Mouse (Mus musculus) erythroblast, embryonic 14.5 days (primary cell): ENCODE measurements around the gene Bhlha9. TPM values are rescaled to one million over a fixed set of nuclear protein-coding genes. Genes with fewer than 3 reads are reported as not detected.

Experiments
- H3K27me3 ChIP-seq: 2 replicates; pipeline ENCODE4 v1.6.1; 2012; ENCODE audit warnings: inconsistent platforms; ENCODE audit not compliant: control insufficient read depth
- H3K36me3 ChIP-seq: 2 replicates; pipeline ENCODE4 v1.6.1; 2012; ENCODE audit warnings: mild to moderate bottlenecking, inconsistent platforms; ENCODE audit not compliant: control insufficient read depth
- H3K4me1 ChIP-seq: 2 replicates; pipeline ENCODE4 v1.6.1; 2012; ENCODE audit warnings: inconsistent platforms; ENCODE audit not compliant: control insufficient read depth
- H3K4me3 ChIP-seq: replicated peaks from 2 replicates; pipeline ENCODE3; 2012; ENCODE audit warnings: moderate library complexity, mild to moderate bottlenecking, inconsistent platforms
- H3K9me3 ChIP-seq: 2 replicates; pipeline ENCODE4 v1.6.1; 2012; ENCODE audit warnings: low read length, inconsistent platforms, mixed read lengths; ENCODE audit not compliant: control insufficient read depth
- GATA1 ChIP-seq: IDR thresholded peaks from 2 replicates; pipeline ENCODE4 v1.6.1; 2012; ENCODE audit warnings: low read length, inconsistent platforms, mixed read lengths
- TAL1 ChIP-seq: IDR thresholded peaks from 3 replicates; pipeline ENCODE4 v1.6.1; 2012; ENCODE audit warnings: low read length, inconsistent platforms, mixed read lengths
- polyA plus RNA-seq: library from polyadenylated mRNA; stranded (reverse); fragments of >175 nt; gene quantifications from 2 replicates; pipeline ENCODE4 v1.2.3, GENCODE M21; 2012

Gene Bhlha9
- polyA plus RNA-seq, 1 experiment = not detected

DNA sequence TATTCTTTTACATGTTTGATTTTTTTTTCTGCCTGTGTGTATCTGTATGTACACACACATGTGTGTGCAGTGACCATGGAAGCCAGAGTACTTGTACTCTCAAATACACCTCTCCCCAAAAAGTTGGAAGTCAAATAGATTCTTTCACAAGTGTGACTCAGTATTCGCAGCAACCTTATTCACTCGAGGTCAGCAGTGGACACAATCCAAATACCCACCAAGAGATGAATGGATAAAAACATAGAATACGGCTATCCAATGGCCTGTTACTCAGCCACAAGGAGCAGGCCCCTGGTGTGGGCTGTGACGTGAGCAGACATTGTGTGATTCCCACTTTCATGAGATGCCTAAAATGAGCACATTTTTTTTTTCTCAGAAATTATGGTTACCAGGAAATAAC is 32.0 kb upstream of the Bhlha9 start:
- Histone ChIP-seq H3K4me1 (no peaks in the 10 kb centered on the region), H3K4me3 (no peak overlapping the region), H3K36me3 (no peaks in the 10 kb centered on the region), H3K9me3 (no peaks in the 10 kb centered on the region), H3K27me3 (peaks cover 10% of the 10 kb centered on the region)
- TF ChIP-seq GATA1 (no peak), TAL1 (no peak)

GRCm38 (mm10) chr11:76644257-76644656 is 28.0 kb upstream of the Bhlha9 start:
- TF ChIP-seq TAL1 (no peak), GATA1 (no peak)
- H3K4me1 ChIP-seq = no peaks in the 10 kb centered on the region
- no peaks in the 10 kb centered on the region for H3K36me3 ChIP-seq
- H3K9me3 ChIP-seq = no peaks in the 10 kb centered on the region
- peaks cover 29% of the 10 kb centered on the region for H3K27me3 ChIP-seq
- H3K4me3 ChIP-seq = no peak overlapping the region

DNA sequence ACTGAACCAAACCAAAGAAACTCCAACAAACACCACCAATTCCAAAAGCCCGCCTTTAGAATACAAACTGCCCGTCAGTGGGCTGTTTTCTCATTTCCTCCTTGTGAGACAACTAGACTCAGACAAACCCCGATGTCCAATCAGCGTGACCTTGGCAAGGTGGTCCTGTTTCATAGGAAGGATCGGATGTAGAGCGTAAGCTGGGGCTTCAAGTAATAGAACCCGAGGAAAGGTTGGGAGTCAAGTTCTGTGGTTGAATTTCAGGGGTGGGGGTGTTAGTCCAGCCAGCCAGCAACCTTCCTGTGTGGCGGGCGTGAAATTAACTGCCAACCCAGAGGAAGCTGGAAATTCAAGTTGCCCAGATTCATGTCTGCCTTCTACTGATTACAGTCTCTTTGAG is 27.2 kb upstream of the Bhlha9 start:
- H3K27me3 ChIP-seq = peaks cover 29% of the 10 kb centered on the region
- TF ChIP-seq GATA1 = no peak
- no peaks in the 10 kb centered on the region for H3K9me3 ChIP-seq
- H3K4me3 ChIP-seq = no peak overlapping the region
- no peaks in the 10 kb centered on the region for H3K36me3 ChIP-seq
- H3K4me1 ChIP-seq = no peaks in the 10 kb centered on the region

- Histone ChIP-seq H3K36me3 (no peaks in the 10 kb centered on the region), H3K27me3 (peaks cover 29% of the 10 kb centered on the region), H3K4me3 (no peak overlapping the region), H3K4me1 (no peaks in the 10 kb centered on the region), H3K9me3 (no peaks in the 10 kb centered on the region)
- TF ChIP-seq GATA1 = no peak
- no peak for TF ChIP-seq TAL1
Measured at GRCm38 (mm10) chr11:76645955-76646354, 26.3 kb upstream of the Bhlha9 start.

DNA sequence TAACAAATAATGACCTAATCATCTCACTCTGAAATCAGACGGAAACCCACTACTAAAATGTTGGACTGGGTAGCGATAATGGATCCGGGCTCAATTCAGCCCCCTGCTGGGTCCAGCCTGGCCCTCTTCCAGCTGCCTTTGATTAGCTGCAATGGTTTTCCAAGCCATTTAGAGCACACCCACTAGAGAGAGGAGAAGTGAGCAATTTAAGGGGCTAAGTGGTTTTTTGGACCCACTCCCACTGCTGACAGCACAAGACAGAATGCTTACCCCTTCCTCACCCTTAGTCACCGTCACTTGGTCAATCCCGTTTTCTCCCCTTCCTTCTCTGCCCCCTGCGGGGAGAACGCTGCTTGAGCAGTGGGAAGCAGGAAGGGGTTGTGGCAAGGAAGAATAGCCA is 25.2 kb upstream of the Bhlha9 start:
- H3K9me3 ChIP-seq = no peaks in the 10 kb centered on the region
- H3K27me3 ChIP-seq = peaks cover 29% of the 10 kb centered on the region
- H3K4me1 ChIP-seq = no peaks in the 10 kb centered on the region
- no peak for TF ChIP-seq GATA1
- TF ChIP-seq TAL1 = no peak
- no peaks in the 10 kb centered on the region for H3K36me3 ChIP-seq
- no peak overlapping the region for H3K4me3 ChIP-seq

GRCm38 (mm10) chr11:76647500-76647899 is 24.8 kb upstream of the Bhlha9 start:
- no peaks in the 10 kb centered on the region for H3K36me3 ChIP-seq
- no peaks in the 10 kb centered on the region for H3K9me3 ChIP-seq
- no peak overlapping the region for H3K4me3 ChIP-seq
- no peaks in the 10 kb centered on the region for H3K4me1 ChIP-seq
- TF ChIP-seq TAL1 = no peak
- no peak for TF ChIP-seq GATA1
- peaks cover 29% of the 10 kb centered on the region for H3K27me3 ChIP-seq

DNA sequence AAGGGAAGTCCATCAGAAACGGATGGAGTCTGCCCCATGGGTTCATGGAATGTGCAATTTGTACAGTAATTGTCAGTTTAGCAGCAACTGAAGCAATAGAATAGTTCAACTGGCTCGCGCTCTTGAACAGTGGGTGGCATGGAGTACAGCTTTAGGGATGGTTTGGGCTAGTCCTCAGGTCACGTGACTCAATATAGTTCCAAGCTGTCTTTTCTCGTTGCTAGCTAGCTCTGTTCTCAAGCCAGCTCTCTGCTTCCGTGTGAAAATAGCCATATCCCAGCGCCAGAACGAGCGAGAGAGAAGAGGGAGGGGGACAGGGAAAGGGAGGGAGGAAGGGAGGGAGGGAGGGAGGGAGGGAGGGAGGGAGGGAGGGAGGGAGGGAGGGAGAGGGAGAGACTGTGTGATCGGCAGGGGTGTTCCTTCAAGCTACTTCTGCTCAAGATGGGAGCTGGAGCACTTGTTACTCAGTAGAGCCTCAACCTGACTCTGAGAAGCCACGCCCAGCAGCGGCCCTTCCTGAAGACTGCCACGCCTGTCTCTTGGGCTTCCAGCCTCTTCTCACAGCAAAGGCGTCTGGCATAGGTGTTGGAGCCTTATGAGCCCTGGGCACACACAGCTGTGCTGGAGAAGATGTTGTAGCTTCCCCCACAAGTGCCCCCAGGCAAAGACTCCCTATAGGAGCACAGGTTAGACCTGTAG is 21.3 kb upstream of the Bhlha9 start:
- H3K27me3 ChIP-seq = peaks cover 11% of the 10 kb centered on the region
- H3K4me3 ChIP-seq = no peak overlapping the region
- no peaks in the 10 kb centered on the region for H3K9me3 ChIP-seq
- TF ChIP-seq TAL1 (no peak), GATA1 (no peak)
- H3K4me1 ChIP-seq = no peaks in the 10 kb centered on the region
- no peaks in the 10 kb centered on the region for H3K36me3 ChIP-seq

- no peaks in the 10 kb centered on the region for H3K9me3 ChIP-seq
- no peak for TF ChIP-seq TAL1
- TF ChIP-seq GATA1 = no peak
- H3K36me3 ChIP-seq = no peaks in the 10 kb centered on the region
- no peaks in the 10 kb centered on the region; the same call in 1 of the 2 replicates for H3K27me3 ChIP-seq
- no peaks in the 10 kb centered on the region for H3K4me1 ChIP-seq
- H3K4me3 ChIP-seq = no peak overlapping the region
Measured at GRCm38 (mm10) chr11:76652838-76653334, 19.4 kb upstream of the Bhlha9 start.

DNA sequence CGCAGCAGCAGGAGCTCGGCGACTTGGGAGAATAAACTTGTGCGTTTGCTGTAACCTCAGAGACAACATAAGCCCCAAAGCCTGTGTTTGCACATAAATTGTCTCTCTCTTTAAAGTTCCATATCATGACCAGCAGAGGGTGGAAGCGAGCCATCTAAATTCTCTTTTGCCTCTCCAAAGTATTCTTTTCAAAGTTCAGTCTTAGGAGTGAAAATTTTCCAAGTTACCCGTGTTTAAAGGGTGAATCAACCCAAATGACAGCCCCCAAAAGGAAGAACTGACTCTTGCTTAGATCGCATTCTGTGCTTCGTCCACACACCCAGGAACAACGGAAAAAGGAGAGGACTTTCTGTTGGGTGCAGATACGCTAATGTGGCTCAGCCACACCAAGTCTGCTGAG is 17.2 kb upstream of the Bhlha9 start:
- H3K9me3 ChIP-seq = no peaks in the 10 kb centered on the region
- H3K4me3 ChIP-seq = no peak overlapping the region
- no peaks in the 10 kb centered on the region; the same call in 1 of the 2 replicates for H3K27me3 ChIP-seq
- H3K4me1 ChIP-seq = no peaks in the 10 kb centered on the region
- TF ChIP-seq TAL1 = no peak
- no peaks in the 10 kb centered on the region for H3K36me3 ChIP-seq
